Mouse (Mus musculus): ENCODE data around the gene Rara. TPM values are rescaled to one million over a fixed set of nuclear protein-coding genes. Genes with fewer than 3 reads are reported as not detected.

The Rara gene
- polyA plus RNA-seq, 1 experiment = 20.1 TPM

- Histone ChIP-seq H3K27ac (ENCODE audit: control insufficient read depth, insufficient read depth, low read depth, low read length) (peak overlapping the region; percentile 82), H3K4me1 (ENCODE audit: control insufficient read depth, insufficient read depth, low read length) (peaks cover 49% of the 10 kb centered on the region), H3K27me3 (ENCODE audit: control insufficient read depth, insufficient read depth, low read length) (no peaks in the 10 kb centered on the region), H3K4me3 (ENCODE audit: control insufficient read depth, low read depth, low read length) (peak overlapping the region; percentile 44), H3K36me3 (ENCODE audit: control insufficient read depth, insufficient read depth, low read length) (no peaks in the 10 kb centered on the region)
- TF ChIP-seq POLR2A (IDR thresholded peaks at IDR 0.05; ENCODE audit: control insufficient read depth, low read depth, low read length) (no peak), CTCF (IDR thresholded peaks at IDR 0.05; ENCODE audit: control insufficient read depth, insufficient read depth, insufficient replicate concordance, low read depth, low read length) (no peak)
Measured at GRCm38 (mm10) chr11:98936170-98936569, 8.6 kb downstream of the Rara start.

GRCm38 (mm10) chr11:98936606-98937409 is 9.2 kb downstream of the Rara start:
- peak overlapping the region; percentile 80 for H3K4me3 ChIP-seq (ENCODE audit: control insufficient read depth, low read depth, low read length)
- TF ChIP-seq POLR2A (IDR thresholded peaks at IDR 0.05; ENCODE audit: control insufficient read depth, low read depth, low read length) (no peak), CTCF (IDR thresholded peaks at IDR 0.05; ENCODE audit: control insufficient read depth, insufficient read depth, insufficient replicate concordance, low read depth, low read length) (no peak)
- peak overlapping the region; percentile 82 for H3K27ac ChIP-seq (ENCODE audit: control insufficient read depth, insufficient read depth, low read depth, low read length)
- no peaks in the 10 kb centered on the region for H3K36me3 ChIP-seq (ENCODE audit: control insufficient read depth, insufficient read depth, low read length)
- H3K27me3 ChIP-seq (ENCODE audit: control insufficient read depth, insufficient read depth, low read length) = no peaks in the 10 kb centered on the region
- peaks cover 54% of the 10 kb centered on the region for H3K4me1 ChIP-seq (ENCODE audit: control insufficient read depth, insufficient read depth, low read length)

- Histone ChIP-seq H3K27ac (ENCODE audit: control insufficient read depth, insufficient read depth, low read depth, low read length) (peak overlapping the region; percentile 86), H3K36me3 (ENCODE audit: control insufficient read depth, insufficient read depth, low read length) (no peaks in the 10 kb centered on the region), H3K27me3 (ENCODE audit: control insufficient read depth, insufficient read depth, low read length) (no peaks in the 10 kb centered on the region), H3K4me3 (ENCODE audit: control insufficient read depth, low read depth, low read length) (peak overlapping the region; percentile 91), H3K4me1 (ENCODE audit: control insufficient read depth, insufficient read depth, low read length) (peaks cover 58% of the 10 kb centered on the region)
- TF ChIP-seq POLR2A (IDR thresholded peaks at IDR 0.05; ENCODE audit: control insufficient read depth, low read depth, low read length) = 0 out of 2 replicates have a peak, but pooled peaks have one; percentile 46
- TF ChIP-seq CTCF (IDR thresholded peaks at IDR 0.05; ENCODE audit: control insufficient read depth, insufficient read depth, insufficient replicate concordance, low read depth, low read length) = no peak
Measured at GRCm38 (mm10) chr11:98937410-98937913, 9.8 kb downstream of the Rara start.

- peaks cover 64% of the 10 kb centered on the region for H3K4me1 ChIP-seq (ENCODE audit: control insufficient read depth, insufficient read depth, low read length)
Measured at GRCm38 (mm10) chr11:98937914-98938694, 10.5 kb downstream of the Rara start.

GRCm38 (mm10) chr11:98938701-98939083 is 11.1 kb downstream of the Rara start:
- peaks cover 70% of the 10 kb centered on the region for H3K4me1 ChIP-seq (ENCODE audit: control insufficient read depth, insufficient read depth, low read length)
- no peaks in the 10 kb centered on the region for H3K36me3 ChIP-seq (ENCODE audit: control insufficient read depth, insufficient read depth, low read length)
- no peak overlapping the region for H3K27ac ChIP-seq (ENCODE audit: control insufficient read depth, insufficient read depth, low read depth, low read length)
- peak overlapping the region; percentile 91 for H3K4me3 ChIP-seq (ENCODE audit: control insufficient read depth, low read depth, low read length)
- no peak for TF ChIP-seq CTCF (IDR thresholded peaks at IDR 0.05; ENCODE audit: control insufficient read depth, insufficient read depth, insufficient replicate concordance, low read depth, low read length)
- TF ChIP-seq POLR2A (IDR thresholded peaks at IDR 0.05; ENCODE audit: control insufficient read depth, low read depth, low read length) = no peak
- H3K27me3 ChIP-seq (ENCODE audit: control insufficient read depth, insufficient read depth, low read length) = no peaks in the 10 kb centered on the region

More at GRCm38 (mm10) chr11:98937914-98938694, 10.5 kb downstream of the Rara start:
- Histone ChIP-seq H3K36me3 (ENCODE audit: control insufficient read depth, insufficient read depth, low read length) (no peaks in the 10 kb centered on the region), H3K27ac (ENCODE audit: control insufficient read depth, insufficient read depth, low read depth, low read length) (peak overlapping the region; percentile 86), H3K27me3 (ENCODE audit: control insufficient read depth, insufficient read depth, low read length) (no peaks in the 10 kb centered on the region), H3K4me3 (ENCODE audit: control insufficient read depth, low read depth, low read length) (peak overlapping the region; percentile 91)
- TF ChIP-seq POLR2A (IDR thresholded peaks at IDR 0.05; ENCODE audit: control insufficient read depth, low read depth, low read length) (no peak), CTCF (IDR thresholded peaks at IDR 0.05; ENCODE audit: control insufficient read depth, insufficient read depth, insufficient replicate concordance, low read depth, low read length) (no peak)

GRCm38 (mm10) chr11:98939084-98939952 is 11.7 kb downstream of the Rara start:
- TF ChIP-seq CTCF (IDR thresholded peaks at IDR 0.05; ENCODE audit: control insufficient read depth, insufficient read depth, insufficient replicate concordance, low read depth, low read length) (no peak), POLR2A (IDR thresholded peaks at IDR 0.05; ENCODE audit: control insufficient read depth, low read depth, low read length) (no peak)
- H3K27ac ChIP-seq (ENCODE audit: control insufficient read depth, insufficient read depth, low read depth, low read length) = no peak overlapping the region
- H3K4me1 ChIP-seq (ENCODE audit: control insufficient read depth, insufficient read depth, low read length) = peaks cover 76% of the 10 kb centered on the region
- no peaks in the 10 kb centered on the region for H3K27me3 ChIP-seq (ENCODE audit: control insufficient read depth, insufficient read depth, low read length)
- no peaks in the 10 kb centered on the region for H3K36me3 ChIP-seq (ENCODE audit: control insufficient read depth, insufficient read depth, low read length)
- H3K4me3 ChIP-seq (ENCODE audit: control insufficient read depth, low read depth, low read length) = no peak overlapping the region; the same call in 1 of the 2 replicates
